Mouse (Mus musculus) ES-E14 (cell line): ENCODE measurements at regions not wholly inside any gene's neighbourhood (a gene's known extent, or its start where the extent isn't known, plus 50 kb on each side); places are given as distances from the start of the nearest gene placed in this dataset.

ENCODE experiments used
- HCFC1 ChIP-seq: IDR thresholded peaks from 2 replicates; pipeline ENCODE4 v1.6.1; 2012; ENCODE audit warnings: low read length, inconsistent platforms, borderline replicate concordance; ENCODE audit not compliant: insufficient read depth
- ZC3H11A ChIP-seq: IDR thresholded peaks from 2 replicates; pipeline ENCODE4 v1.6.1; 2012; ENCODE audit warnings: low read depth, mild to moderate bottlenecking, inconsistent platforms, low read length, borderline replicate concordance
- ZNF384 ChIP-seq: IDR thresholded peaks from 2 replicates; pipeline ENCODE4 v1.6.1; 2012; ENCODE audit warnings: low read depth, low read length, inconsistent platforms

- TF ChIP-seq HCFC1 (no peak), ZNF384 (no peak), ZC3H11A (no peak)
Measured at GRCm38 (mm10) chr2:79126996-79127741, 128.1 kb upstream of the Itga4 start.
